22 mouse cellular contexts compared by ENCODE assay signal in the genomic region with DNA sequence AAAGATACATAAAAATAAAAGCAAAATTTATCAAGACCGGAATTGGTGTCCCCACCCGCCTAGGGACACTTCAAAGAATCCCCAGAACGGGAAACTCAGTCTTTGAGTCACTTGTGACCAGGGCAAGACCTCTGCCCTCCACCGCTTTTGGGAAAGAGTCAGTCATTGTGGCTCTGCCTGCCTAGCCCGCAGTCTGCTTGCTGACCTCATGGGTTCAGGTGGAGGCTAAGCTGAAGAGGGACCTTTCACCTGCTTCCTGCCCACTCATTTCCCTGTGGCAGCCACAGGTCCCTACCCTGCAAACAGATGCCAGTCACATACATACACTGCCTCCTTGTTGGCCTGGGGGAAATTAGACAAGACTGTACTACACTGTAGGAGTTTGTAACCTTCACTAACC. TPM values are rescaled to one million over a fixed set of nuclear protein-coding genes. Genes with fewer than 3 reads are reported as not detected.
DNase-seq lines count a peak whose midpoint lies in the region; ATAC-seq and TF ChIP-seq lines count a peak whose summit lies in the region.
"Had no signal": no experiment of that assay in that cellular context is flagged by ENCODE, and none has a peak within 500 bp of the region (broad histone marks: within the 10 kb centered on the region; RNA-seq: fewer than 3 reads in every experiment).

No protein-coding gene starts in this region.

- no peak overlapping the region for H3K4me2 ChIP-seq in forebrain, embryonic 11.5 days (ENCODE audit: low read depth, low read length, severe bottlenecking)
- no peak overlapping the region for H3K4me2 ChIP-seq in forebrain, embryonic 14.5 days (ENCODE audit: low read length)
- H3K4me2 ChIP-seq: embryonic facial prominence, embryonic 12.5 days; limb, embryonic 15.5 days; midbrain, embryonic 11.5 days had no signal

- no peak overlapping the region for H3K9ac ChIP-seq in forebrain, embryonic 11.5 days (ENCODE audit: low read length)
- H3K9ac ChIP-seq in forebrain, embryonic 14.5 days (ENCODE audit: low read length) = no peak overlapping the region
- H3K9ac ChIP-seq in heart, adult 2 months (ENCODE audit: low read depth, low read length) = no peak overlapping the region
- H3K9ac ChIP-seq: embryonic facial prominence, embryonic 12.5 days; forebrain, postnatal 0 days; limb, embryonic 15.5 days had no signal

- H3K36me3 ChIP-seq in forebrain, embryonic 11.5 days (ENCODE audit: control insufficient read depth, insufficient read depth, low read length) = no peaks in the 10 kb centered on the region
- no peaks in the 10 kb centered on the region for H3K36me3 ChIP-seq in forebrain, embryonic 14.5 days (ENCODE audit: control insufficient read depth, insufficient read depth, low read length)
- no peaks in the 10 kb centered on the region for H3K36me3 ChIP-seq in macrophage (ENCODE audit: inconsistent target)
- no peaks in the 10 kb centered on the region for H3K36me3 ChIP-seq in heart, adult 2 months (ENCODE audit: control insufficient read depth, insufficient read depth, low read length)
- H3K36me3 ChIP-seq: embryonic facial prominence, embryonic 12.5 days; limb, embryonic 15.5 days had no signal

- no peak overlapping the region for H3K27ac ChIP-seq in forebrain, embryonic 11.5 days (ENCODE audit: low read depth, low read length)
- no peak overlapping the region for H3K27ac ChIP-seq in forebrain, embryonic 14.5 days (ENCODE audit: low read depth, low read length)
- peak overlapping the region; percentile 38 for H3K27ac ChIP-seq in macrophage
- no peak overlapping the region for H3K27ac ChIP-seq in heart, adult 2 months
- H3K27ac ChIP-seq: embryonic facial prominence, embryonic 12.5 days; limb, embryonic 15.5 days had no signal

- intact Hi-C loops in heart, adult 2 months (cut with DNase I) = no loop called here

- TF ChIP-seq EP300 in heart, adult 2 months (IDR thresholded peaks at IDR 0.05; ENCODE audit: insufficient read depth, low read depth, low read length) = no peak

- peak; percentile 20 for DNase-seq in forebrain, embryonic 11.5 days (ENCODE audit: low spot score)
- DNase-seq in forebrain, embryonic 14.5 days (ENCODE audit: low spot score) = no peak
- peak; percentile 70 for DNase-seq in induced T-regulatory cell, adult 2 months (ENCODE audit: low read depth)
- no peak for DNase-seq in layer of hippocampus, adult 18-20 months (ENCODE audit: low spot score in 2 of 2)
- DNase-seq in layer of hippocampus, postnatal 14 days (ENCODE audit: low spot score in 2 of 2) = no peak
- DNase-seq in heart, adult 2 months = no peak
- DNase-seq: cerebellum, postnatal 36 days; forebrain, postnatal 0 days; heart, adult 11 months; kidney, adult 2 months; kidney, postnatal 36 days; lung, postnatal 14 days; retina, postnatal 1 day; right cerebral cortex, postnatal 4 days; thymus, postnatal 36 days had no signal

- H3K79me2 ChIP-seq in macrophage (ENCODE audit: inconsistent target) = no peaks in the 10 kb centered on the region
- H3K79me2 ChIP-seq in heart, adult 2 months (replicated peaks; ENCODE audit: control insufficient read depth, insufficient read depth, low read length) = no peaks in the 10 kb centered on the region

- no peak for TF ChIP-seq POLR2A in heart, adult 2 months (IDR thresholded peaks at IDR 0.05; ENCODE audit: insufficient read depth, low read depth, low read length)

- H3K27me3 ChIP-seq in forebrain, embryonic 11.5 days (ENCODE audit: control insufficient read depth, insufficient read depth, low read length) = no peaks in the 10 kb centered on the region
- no peaks in the 10 kb centered on the region for H3K27me3 ChIP-seq in forebrain, embryonic 14.5 days (replicated peaks; ENCODE audit: control insufficient read depth, insufficient read depth, low read length)
- H3K27me3 ChIP-seq in heart, adult 2 months (ENCODE audit: control insufficient read depth, insufficient read depth, low read length) = no peaks in the 10 kb centered on the region
- H3K27me3 ChIP-seq: embryonic facial prominence, embryonic 12.5 days; limb, embryonic 15.5 days had no signal

- H3K4me3 ChIP-seq in forebrain, embryonic 11.5 days (ENCODE audit: low read depth, low read length) = no peak overlapping the region
- no peak overlapping the region for H3K4me3 ChIP-seq in forebrain, embryonic 14.5 days (ENCODE audit: low read depth, low read length)
- H3K4me3 ChIP-seq in macrophage (ENCODE audit: inconsistent target) = no peak overlapping the region
- no peak overlapping the region for H3K4me3 ChIP-seq in heart, adult 2 months
- H3K4me3 ChIP-seq: embryonic facial prominence, embryonic 12.5 days; limb, embryonic 15.5 days had no signal

- no peak for TF ChIP-seq CTCF in heart, adult 2 months (IDR thresholded peaks at IDR 0.05)

- 62% methylated on average over 5 of the region's 5 CpGs for WGBS in forebrain, embryonic 11.5 days
- 70% methylated on average over 5 of the region's 5 CpGs for WGBS in forebrain, embryonic 14.5 days
- 56% methylated on average over 5 of the region's 5 CpGs for WGBS in macrophage (ENCODE audit: missing documents)
- WGBS in heart, adult 2 months = 61% methylated on average over 5 of the region's 5 CpGs

- H3K9me3 ChIP-seq in forebrain, embryonic 11.5 days (ENCODE audit: control insufficient read depth, low read length) = no peaks in the 10 kb centered on the region
- H3K9me3 ChIP-seq in forebrain, embryonic 14.5 days (replicated peaks; ENCODE audit: control insufficient read depth, low read length) = no peaks in the 10 kb centered on the region
- H3K9me3 ChIP-seq: embryonic facial prominence, embryonic 12.5 days; limb, embryonic 15.5 days had no signal

- ATAC-seq in forebrain, embryonic 11.5 days (replicated peaks; ENCODE audit: low FRiP score) = no peak
- no peak for ATAC-seq in forebrain, embryonic 14.5 days
- ATAC-seq in CD4-positive, CD25-positive, alpha-beta regulatory T cell, adult 4 months = peak; percentile 62
- ATAC-seq: forebrain, postnatal 0 days had no signal

- H3K4me1 ChIP-seq in forebrain, embryonic 11.5 days (replicated peaks; ENCODE audit: control insufficient read depth, insufficient read depth, low read length) = no peaks in the 10 kb centered on the region
- H3K4me1 ChIP-seq in forebrain, embryonic 14.5 days (ENCODE audit: control insufficient read depth, insufficient read depth, low read length) = no peaks in the 10 kb centered on the region
- H3K4me1 ChIP-seq in heart, adult 2 months (ENCODE audit: control insufficient read depth, insufficient read depth, low read length) = 0 out of 2 replicates have a peak, but pooled peaks cover 1% of the 10 kb centered on the region
- H3K4me1 ChIP-seq: embryonic facial prominence, embryonic 12.5 days; limb, embryonic 15.5 days had no signal

RNA-seq across cellular contexts. Expression of a gene that starts 25.7 kb away (rescaled TPM):
- polyA plus RNA-seq in forebrain, embryonic 11.5 days (2014; fragmentation: Nextera tagmentation; extraction: Ambion mirVana) = 27.3 and 29.2 TPM in 2 replicates
- 46.6 and 54.6 TPM in 2 replicates for polyA plus RNA-seq in forebrain, embryonic 14.5 days (2014; fragmentation: Nextera tagmentation; extraction: Ambion mirVana)
- polyA plus RNA-seq in CD4-positive, CD25-positive, alpha-beta regulatory T cell, adult 4 months (2017; shearing (Covaris generic)) = 10 to 100 TPM; 32.4 to 37.1 TPM
- 100 to 1,000 TPM in 3 of 26 experiments, 10 to 100 TPM in 11, 1 to 10 TPM in 12; 1.5 to 133 (median 13.4) TPM for total RNA-seq in macrophage (2018; cell fraction: chromatin; rRNA removed)
- total RNA-seq in macrophage (2018; cell fraction: cytosol; rRNA removed) = 100 to 1,000 TPM in 6 of 26 experiments, 10 to 100 TPM in 9, 1 to 10 TPM in 11; 4.8 to 279 (median 18.9) TPM
- 100 to 1,000 TPM in 4 of 26 experiments, 10 to 100 TPM in 14, 1 to 10 TPM in 8; 4.2 to 176 (median 17.1) TPM for total RNA-seq in macrophage (2018; cell fraction: nucleus; rRNA removed)
- polyA plus RNA-seq in macrophage (2018) = 5.8 to 22.2 TPM (median 7.5 TPM) in 3 replicates
- total RNA-seq in layer of hippocampus, adult 18-20 months (2021) = 1 to 10 TPM; 6.0 to 6.9 TPM
- 1 to 10 TPM; 5.9 to 6.4 TPM for total RNA-seq in layer of hippocampus, postnatal 14 days (2021)
- total RNA-seq in heart, adult 2 months (2021) = 1 to 10 TPM; 5.3 TPM
- 12.1 and 15.8 TPM in 2 replicates for polyA plus RNA-seq in heart, adult 2 months (2012; rRNA removed)

RNA-seq across cellular contexts. Expression of a gene that starts 30.4 kb away (rescaled TPM):
- 38.3 and 40.0 TPM in 2 replicates for polyA plus RNA-seq in forebrain, embryonic 11.5 days (2014; fragmentation: Nextera tagmentation; extraction: Ambion mirVana)
- 34.5 and 50.2 TPM in 2 replicates for polyA plus RNA-seq in forebrain, embryonic 14.5 days (2014; fragmentation: Nextera tagmentation; extraction: Ambion mirVana)
- 10 to 100 TPM; 18.5 to 22.7 TPM for polyA plus RNA-seq in CD4-positive, CD25-positive, alpha-beta regulatory T cell, adult 4 months (2017; shearing (Covaris generic))
- 10 to 100 TPM in 12 of 26 experiments, 1 to 10 TPM in 14; 1.9 to 29.1 (median 9.6) TPM for total RNA-seq in macrophage (2018; cell fraction: chromatin; rRNA removed)
- 10 to 100 TPM in 13 of 26 experiments, 1 to 10 TPM in 13; 4.0 to 17.9 (median 10.1) TPM for total RNA-seq in macrophage (2018; cell fraction: cytosol; rRNA removed)
- 10 to 100 TPM in 11 of 26 experiments, 1 to 10 TPM in 15; 2.9 to 28.9 (median 8.6) TPM for total RNA-seq in macrophage (2018; cell fraction: nucleus; rRNA removed)
- polyA plus RNA-seq in macrophage (2018) = 7.3 to 22.6 TPM (median 9.2 TPM) in 3 replicates
- total RNA-seq in layer of hippocampus, adult 18-20 months (2021) = 10 to 100 TPM; 36.0 to 42.9 TPM
- total RNA-seq in layer of hippocampus, postnatal 14 days (2021) = 10 to 100 TPM; 59.5 to 62.0 TPM
- 10 to 100 TPM; 17.8 to 18.9 TPM for total RNA-seq in heart, adult 2 months (2021)
- polyA plus RNA-seq in heart, adult 2 months (2012; rRNA removed) = 34.2 and 36.3 TPM in 2 replicates

RNA-seq across cellular contexts. Expression of a gene that starts 32.8 kb away (rescaled TPM):
- polyA plus RNA-seq in forebrain, embryonic 11.5 days (2014; fragmentation: Nextera tagmentation; extraction: Ambion mirVana) = 0.52 and 0.76 TPM in 2 replicates
- polyA plus RNA-seq in forebrain, embryonic 14.5 days (2014; fragmentation: Nextera tagmentation; extraction: Ambion mirVana) = 0.53 and 1.0 TPM in 2 replicates
- polyA plus RNA-seq in CD4-positive, CD25-positive, alpha-beta regulatory T cell, adult 4 months (2017; shearing (Covaris generic)) = under 1 TPM in 1 of 2 experiments, not detected in 1; 0.44 TPM
- 1 to 10 TPM in 7 of 26 experiments, under 1 TPM in 1, not detected in 18; 0.55 to 4.0 (median 2.3) TPM for total RNA-seq in macrophage (2018; cell fraction: chromatin; rRNA removed)
- under 1 TPM in 3 of 26 experiments, not detected in 23; 0.10 to 0.18 (median 0.16) TPM for total RNA-seq in macrophage (2018; cell fraction: cytosol; rRNA removed)
- total RNA-seq in macrophage (2018; cell fraction: nucleus; rRNA removed) = 1 to 10 TPM in 6 of 26 experiments, under 1 TPM in 3, not detected in 17; 0.76 to 4.0 (median 1.1) TPM
- polyA plus RNA-seq in macrophage (2018) = not detected in 3 replicates
- total RNA-seq in layer of hippocampus, adult 18-20 months (2021) = under 1 TPM; 0.33 to 0.35 TPM
- under 1 TPM in 1 of 2 experiments, not detected in 1; 0.43 TPM for total RNA-seq in layer of hippocampus, postnatal 14 days (2021)
- not detected for total RNA-seq in heart, adult 2 months (2021)
- 0.70 and 1.4 TPM in 2 replicates for polyA plus RNA-seq in heart, adult 2 months (2012; rRNA removed)
- total RNA-seq: gastrocnemius, adult 18-20 months; layer of hippocampus, postnatal 10 days had no signal

Comparison
In these comparisons a context has a peak if more than half of its experiments do, and no peak if none do; other contexts are left out.
1. DNase-seq: peak in forebrain, embryonic 11.5 days (single experiment) and induced T-regulatory cell, adult 2 months (single experiment); none in forebrain, embryonic 14.5 days (single experiment), layer of hippocampus, adult 18-20 months (0 of 2), layer of hippocampus, postnatal 14 days (0 of 2) and heart, adult 2 months (0 of 2).